Mouse (Mus musculus): Measurements from ENCODE around the gene Reep6.

DNA sequence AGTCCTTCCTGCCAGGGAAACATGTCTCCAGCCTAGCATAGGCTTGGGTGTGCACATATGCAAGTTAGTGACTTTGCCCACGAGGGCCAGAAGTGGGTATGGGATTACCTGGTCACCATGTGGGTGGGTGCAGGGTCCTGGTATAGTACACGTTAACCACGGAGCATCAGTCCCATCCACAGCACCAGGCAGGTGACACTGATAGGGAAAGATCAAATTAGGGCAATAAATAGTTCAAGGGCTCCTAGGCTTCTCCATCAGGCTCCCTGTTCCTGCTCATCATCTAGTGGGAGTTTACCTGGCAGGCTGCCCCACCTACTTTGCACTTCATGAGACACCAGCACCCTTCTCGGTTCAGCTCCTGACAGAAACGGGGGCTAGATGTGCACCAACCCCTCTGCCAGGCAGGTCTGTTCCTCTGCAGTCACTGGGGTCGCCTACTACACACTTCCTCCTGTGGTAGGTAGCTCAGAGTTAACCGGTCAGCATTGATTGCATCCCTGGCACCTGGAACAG is 34.9 kb upstream of the Reep6 start:
- TF ChIP-seq TAL1 (conservative IDR thresholded peaks at IDR 0.05; ENCODE audit: low read depth, low read length) (no peak), CTCF (IDR thresholded peaks at IDR 0.05; ENCODE audit: low read depth, low read length) (no peak), GATA2 (IDR thresholded peaks at IDR 0.05; ENCODE audit: borderline replicate concordance, low read depth, low read length) (no peak), GATA1 (IDR thresholded peaks at IDR 0.05; ENCODE audit: borderline replicate concordance, low read length) (no peak), POLR2AphosphoS5 (IDR thresholded peaks at IDR 0.05; ENCODE audit: insufficient replicate concordance, low read depth, low read length) (0 out of 2 replicates have a peak, but pooled peaks have one; percentile 22)

All from G1E (cell line).